In genomic region chr2:167367777-167368281, GRCm38 (mm10) we compare ENCODE assay signal across 10 mouse cellular contexts. TPM values are rescaled to one million over a fixed set of nuclear protein-coding genes. Genes with fewer than 3 reads are reported as not detected.
A peak's percentile ranks its signal among the peaks of the same experiment; 100 is the strongest.
DNase-seq lines count a peak whose midpoint lies in the region; ATAC-seq and TF ChIP-seq lines count a peak whose summit lies in the region.
"Had no signal": no experiment of that assay in that cellular context is flagged by ENCODE, and none has a peak within 500 bp of the region (broad histone marks: within the 10 kb centered on the region; RNA-seq: fewer than 3 reads in every experiment).

No protein-coding gene starts in this region.

- no peaks in the 10 kb centered on the region for H3K4me1 ChIP-seq in embryonic facial prominence, embryonic 12.5 days
- H3K4me1 ChIP-seq in embryonic facial prominence, embryonic 10.5 days, result peaks cover 10% of the 10 kb centered on the region; the same call in 1 of the 2 replicates
- peaks cover 3% of the 10 kb centered on the region; the same call in 1 of the 2 replicates for H3K4me1 ChIP-seq in small intestine, adult 2 months (ENCODE audit: control insufficient read depth, insufficient read depth, insufficient read length, low read length)
- H3K4me1 ChIP-seq: hindbrain, embryonic 13.5 days had no signal

- no peak overlapping the region for H3K27ac ChIP-seq in embryonic facial prominence, embryonic 12.5 days
- H3K27ac ChIP-seq in embryonic facial prominence, embryonic 10.5 days (replicated peaks), result no peak overlapping the region
- H3K27ac ChIP-seq in small intestine, adult 2 months (ENCODE audit: insufficient read depth, low read depth, low read length), result peak overlapping the region; percentile 60
- H3K27ac ChIP-seq: hindbrain, embryonic 13.5 days had no signal

- H3K9me3 ChIP-seq in embryonic facial prominence, embryonic 12.5 days, result no peaks in the 10 kb centered on the region
- peaks cover 4% of the 10 kb centered on the region; the same call in 1 of the 2 replicates for H3K9me3 ChIP-seq in embryonic facial prominence, embryonic 10.5 days
- H3K9me3 ChIP-seq: hindbrain, embryonic 13.5 days had no signal

- no peak for TF ChIP-seq CTCF in small intestine, adult 2 months (IDR thresholded peaks at IDR 0.05; ENCODE audit: extremely low read depth, insufficient read length, insufficient replicate concordance, low read depth, low read length)

- no peaks in the 10 kb centered on the region for H3K27me3 ChIP-seq in embryonic facial prominence, embryonic 12.5 days
- H3K27me3 ChIP-seq in embryonic facial prominence, embryonic 10.5 days (replicated peaks; ENCODE audit: low read depth, poor library complexity, severe bottlenecking), result no peaks in the 10 kb centered on the region
- no peaks in the 10 kb centered on the region for H3K27me3 ChIP-seq in small intestine, adult 2 months (ENCODE audit: control insufficient read depth, insufficient read depth, low read length)
- H3K27me3 ChIP-seq: hindbrain, embryonic 13.5 days had no signal

- no peak overlapping the region for H3K9ac ChIP-seq in embryonic facial prominence, embryonic 12.5 days
- H3K9ac ChIP-seq: hindbrain, embryonic 13.5 days had no signal

- H3K4me2 ChIP-seq in embryonic facial prominence, embryonic 12.5 days (replicated peaks), result 0 out of 2 replicates have a peak overlapping the region, but pooled peaks have one; percentile 5
- H3K4me2 ChIP-seq: hindbrain, embryonic 13.5 days had no signal

- 54% methylated on average over 20 of the region's 20 CpGs for WGBS in embryonic facial prominence, embryonic 12.5 days
- WGBS in embryonic facial prominence, embryonic 10.5 days, result 64% methylated on average over 20 of the region's 20 CpGs
- 45% methylated on average over 20 of the region's 20 CpGs for WGBS in small intestine, adult 2 months

- no peak for DNase-seq in embryonic facial prominence, embryonic 10.5 days (ENCODE audit: low spot score)
- peak; percentile 56 to 64 for DNase-seq in CD8-positive naive resting alpha-beta T cell, adult 2 months (ENCODE audit: low read depth in 2 of 2, low spot score in 2 of 2)
- no peak for DNase-seq in urinary bladder, postnatal 4 days (ENCODE audit: low spot score in 2 of 2)
- DNase-seq in kidney, postnatal 4 days, result no peak
- no peak for DNase-seq in urinary bladder, postnatal 25 days (ENCODE audit: low spot score)

- H3K36me3 ChIP-seq in embryonic facial prominence, embryonic 12.5 days, result no peaks in the 10 kb centered on the region
- H3K36me3 ChIP-seq in embryonic facial prominence, embryonic 10.5 days (replicated peaks), result no peaks in the 10 kb centered on the region
- H3K36me3 ChIP-seq in small intestine, adult 2 months (ENCODE audit: control insufficient read depth, insufficient read depth, low read length), result no peaks in the 10 kb centered on the region
- H3K36me3 ChIP-seq: hindbrain, embryonic 13.5 days had no signal

- no peak for TF ChIP-seq POLR2A in small intestine, adult 2 months (IDR thresholded peaks at IDR 0.05; ENCODE audit: low read depth, low read length)

- no peak overlapping the region for H3K4me3 ChIP-seq in embryonic facial prominence, embryonic 12.5 days
- no peak overlapping the region for H3K4me3 ChIP-seq in embryonic facial prominence, embryonic 10.5 days
- peak overlapping the region; percentile 29 for H3K4me3 ChIP-seq in small intestine, adult 2 months (ENCODE audit: low read depth, low read length)
- H3K4me3 ChIP-seq: erythroblast, embryonic 14.5 days; hindbrain, embryonic 13.5 days had no signal

- ATAC-seq in embryonic facial prominence, embryonic 12.5 days (ENCODE audit: insufficient number of reproducible peaks, insufficient read depth, low FRiP score, low TSS enrichment), result no peak
- ATAC-seq in inflammation-experienced regulatory T-cells, adult 6 months, result peak; percentile 37

RNA-seq across cellular contexts. Expression of gene B4galt5, which starts 18.8 kb away (rescaled TPM):
- 14.5 and 19.7 TPM in 2 replicates for polyA plus RNA-seq in embryonic facial prominence, embryonic 12.5 days (2016; fragmentation: Nextera tagmentation; extraction: Ambion mirVana)
- polyA plus RNA-seq in embryonic facial prominence, embryonic 10.5 days (2016; fragmentation: Nextera tagmentation; extraction: Ambion mirVana), result 7.3 and 8.7 TPM in 2 replicates
- polyA plus RNA-seq in inflammation-experienced regulatory T-cells, adult 6 months (2017; shearing (Covaris generic)), result 10 to 100 TPM in 1 of 3 experiments, 1 to 10 TPM in 2; 5.1 to 16.7 (median 5.2) TPM
- polyA plus RNA-seq in small intestine, adult 2 months (2012; rRNA removed), result 24.8 and 84.7 TPM in 2 replicates

RNA-seq across cellular contexts. Expression of gene Slc9a8, which starts 53.7 kb away (rescaled TPM):
- 23.3 and 24.1 TPM in 2 replicates for polyA plus RNA-seq in embryonic facial prominence, embryonic 12.5 days (2016; fragmentation: Nextera tagmentation; extraction: Ambion mirVana)
- 24.3 and 25.9 TPM in 2 replicates for polyA plus RNA-seq in embryonic facial prominence, embryonic 10.5 days (2016; fragmentation: Nextera tagmentation; extraction: Ambion mirVana)
- polyA plus RNA-seq in inflammation-experienced regulatory T-cells, adult 6 months (2017; shearing (Covaris generic)), result 10 to 100 TPM; 28.6 to 62.5 (median 41.6) TPM
- 19.8 and 34.8 TPM in 2 replicates for polyA plus RNA-seq in small intestine, adult 2 months (2012; rRNA removed)

Comparison
In these comparisons a context has a peak if more than half of its experiments do, and no peak if none do; other contexts are left out.
1. DNase-seq: peak in CD8-positive naive resting alpha-beta T cell, adult 2 months (2 of 2); none in embryonic facial prominence, embryonic 10.5 days (single experiment), urinary bladder, postnatal 4 days (0 of 2), kidney, postnatal 4 days (0 of 2) and urinary bladder, postnatal 25 days (single experiment).